Mouse (Mus musculus) C2C12 (cell line): ENCODE measurements at regions not wholly inside any gene's neighbourhood (a gene's known extent, or its start where the extent isn't known, plus 50 kb on each side); places are given as distances from the start of the nearest gene placed in this dataset.

Experiments used
- CTCF ChIP-seq: IDR thresholded peaks from one replicate; pipeline ENCODE4 v1.5.1; 2011; ENCODE audit not compliant: control insufficient read depth, insufficient read depth, insufficient read length
- FOSL1 ChIP-seq: IDR thresholded peaks from one replicate; pipeline ENCODE4 v1.8.0; 2011; ENCODE audit warnings: mild to moderate bottlenecking, low read length; ENCODE audit not compliant: poor library complexity, insufficient read depth, severe bottlenecking
- MAX ChIP-seq: IDR thresholded peaks from one replicate; pipeline ENCODE4 v1.6.1; 2011; ENCODE audit warnings: mild to moderate bottlenecking, control low read depth
- MYOD1 ChIP-seq: IDR thresholded peaks from one replicate; pipeline ENCODE4 v1.6.1; 2011; ENCODE audit warnings: low read depth; ENCODE audit not compliant: control insufficient read depth, insufficient read length
- MYOG ChIP-seq: IDR thresholded peaks from one replicate; pipeline ENCODE4 v1.6.1; 2011; ENCODE audit not compliant: control insufficient read depth, insufficient read length; ENCODE audit errors: extremely low read depth
- USF1 ChIP-seq: IDR thresholded peaks from one replicate; pipeline ENCODE4 v1.6.1; 2011; ENCODE audit warnings: low read depth, mild to moderate bottlenecking, control low read depth, moderate library complexity

DNA sequence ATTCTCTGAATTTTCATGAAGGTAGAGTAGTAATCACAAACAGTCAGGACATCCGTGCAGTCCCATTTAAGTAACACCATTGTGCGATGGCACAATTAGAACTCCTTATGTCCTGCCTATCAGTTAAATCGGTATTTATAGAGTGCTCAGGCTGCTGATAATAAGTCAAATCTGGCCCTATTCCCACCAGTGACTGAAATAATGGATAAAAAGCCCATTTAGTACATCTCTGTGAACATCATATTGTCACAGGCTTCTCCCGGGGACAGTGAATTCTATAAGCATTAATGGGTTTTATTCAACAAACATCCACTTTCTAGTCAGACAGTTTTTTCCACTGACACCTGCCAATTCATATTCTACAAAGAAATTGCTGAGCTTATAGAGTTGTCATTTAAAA lies 296.1 kb downstream of the Icos start:
- TF ChIP-seq MAX (no peak), CTCF (no peak), USF1 (no peak), FOSL1 (no peak), MYOD1 (no peak), MYOG (no peak)
